8 mouse cellular contexts compared by ENCODE assay signal in genomic region chr1:46022262-46022661, GRCm38 (mm10). TPM values are rescaled to one million over a fixed set of nuclear protein-coding genes. Genes with fewer than 3 reads are reported as not detected.
A peak's percentile ranks its signal among the peaks of the same experiment; 100 is the strongest.
DNase-seq lines count a peak whose midpoint lies in the region; ATAC-seq and TF ChIP-seq lines count a peak whose summit lies in the region.

No protein-coding gene starts in this region.

- no peak for TF ChIP-seq POLR2A in MEL (IDR thresholded peaks at IDR 0.05; ENCODE audit: control insufficient read depth in 1 of 2, insufficient read depth in 1 of 2, low read depth in 1 of 2, low read length in 2 of 2, poor library complexity in 1 of 2)
- no peak for TF ChIP-seq POLR2A in thymus, adult 2 months (IDR thresholded peaks at IDR 0.05; ENCODE audit: control insufficient read depth, extremely low read depth, insufficient read depth, low read length, poor library complexity)

- peak; percentile 57; the same call in 1 of the 2 replicates for ATAC-seq in hindbrain, embryonic 13.5 days (ENCODE audit: low FRiP score)
- ATAC-seq in hindbrain, embryonic 12.5 days (ENCODE audit: low FRiP score): no peak
- ATAC-seq in intestine, postnatal 0 days: no peak

- H3K9me3 ChIP-seq in hindbrain, embryonic 13.5 days: no peaks in the 10 kb centered on the region
- H3K9me3 ChIP-seq in hindbrain, embryonic 12.5 days (replicated peaks): no peaks in the 10 kb centered on the region
- H3K9me3 ChIP-seq in MEL (replicated peaks; ENCODE audit: insufficient read depth, low read length): no peaks in the 10 kb centered on the region
- no peaks in the 10 kb centered on the region for H3K9me3 ChIP-seq in intestine, postnatal 0 days (ENCODE audit: control insufficient read depth)

- no peak overlapping the region for H3K4me2 ChIP-seq in hindbrain, embryonic 13.5 days
- no peak overlapping the region for H3K4me2 ChIP-seq in hindbrain, embryonic 12.5 days (replicated peaks)
- H3K4me2 ChIP-seq in intestine, postnatal 0 days (replicated peaks; ENCODE audit: low read depth): no peak overlapping the region

- no peaks in the 10 kb centered on the region for H3K4me1 ChIP-seq in hindbrain, embryonic 13.5 days (replicated peaks)
- H3K4me1 ChIP-seq in hindbrain, embryonic 12.5 days: no peaks in the 10 kb centered on the region
- H3K4me1 ChIP-seq in MEL (ENCODE audit: control insufficient read depth in 1 of 2, insufficient read depth in 2 of 2, low read length in 2 of 2): peaks cover 0 to 2% of the 10 kb centered on the region in 2 experiments; a peak in 1 of 4 replicates
- H3K4me1 ChIP-seq in intestine, postnatal 0 days (replicated peaks; ENCODE audit: control insufficient read depth, insufficient read depth, low read length): no peaks in the 10 kb centered on the region
- no peaks in the 10 kb centered on the region for H3K4me1 ChIP-seq in thymus, adult 2 months (replicated peaks; ENCODE audit: control insufficient read depth, insufficient read depth, low read length)

- H3K79me2 ChIP-seq in MEL (ENCODE audit: control insufficient read depth, insufficient read depth, low read length, poor library complexity): no peaks in the 10 kb centered on the region

- TF ChIP-seq CTCF in MEL (IDR thresholded peaks at IDR 0.05 in 2 of 3, conservative IDR thresholded peaks at IDR 0.05 in 1 of 3; ENCODE audit: control insufficient read depth in 1 of 3, insufficient read depth in 1 of 3, low read depth in 2 of 3, low read length in 3 of 3, poor library complexity in 1 of 3, severe bottlenecking in 1 of 3): peak in 2 of 3 experiments; percentile 39 to 82; a peak in 4 of 6 replicates
- peak; percentile 82 for TF ChIP-seq CTCF in intestine, postnatal 0 days (IDR thresholded peaks at IDR 0.05; ENCODE audit: low read depth)
- TF ChIP-seq CTCF in thymus, adult 2 months (IDR thresholded peaks at IDR 0.05; ENCODE audit: borderline replicate concordance, control insufficient read depth, extremely low read depth, insufficient read depth, low read length, poor library complexity): no peak

- H3K4me3 ChIP-seq in hindbrain, embryonic 13.5 days: no peak overlapping the region
- no peak overlapping the region for H3K4me3 ChIP-seq in hindbrain, embryonic 12.5 days
- H3K4me3 ChIP-seq in MEL (ENCODE audit: control insufficient read depth in 1 of 2, insufficient read depth in 1 of 2, low read depth in 2 of 2, low read length in 2 of 2): no peak overlapping the region
- H3K4me3 ChIP-seq in intestine, postnatal 0 days (ENCODE audit: low read depth, low read length): no peak overlapping the region
- H3K4me3 ChIP-seq in thymus, adult 2 months (ENCODE audit: control insufficient read depth, insufficient read depth, low read length): no peak overlapping the region

- H3K27me3 ChIP-seq in hindbrain, embryonic 13.5 days: no peaks in the 10 kb centered on the region
- H3K27me3 ChIP-seq in hindbrain, embryonic 12.5 days: no peaks in the 10 kb centered on the region
- H3K27me3 ChIP-seq in MEL (ENCODE audit: control insufficient read depth in 1 of 2, insufficient read depth in 2 of 2, low read length in 2 of 2): no peaks in the 10 kb centered on the region
- no peaks in the 10 kb centered on the region for H3K27me3 ChIP-seq in intestine, postnatal 0 days (replicated peaks; ENCODE audit: control insufficient read depth, insufficient read depth, low read length)
- H3K27me3 ChIP-seq in thymus, adult 2 months (ENCODE audit: control insufficient read depth, insufficient read depth, low read length): no peaks in the 10 kb centered on the region

- TF ChIP-seq RAD21 in MEL (IDR thresholded peaks at IDR 0.05; ENCODE audit: low read depth, low read length): peak; percentile 91

- H3K36me3 ChIP-seq in hindbrain, embryonic 13.5 days: no peaks in the 10 kb centered on the region
- H3K36me3 ChIP-seq in hindbrain, embryonic 12.5 days: no peaks in the 10 kb centered on the region
- H3K36me3 ChIP-seq in MEL (ENCODE audit: control insufficient read depth in 1 of 2, insufficient read depth in 2 of 2, low read length in 2 of 2): peaks cover 0 to 5% of the 10 kb centered on the region in 2 experiments; a peak in 2 of 4 replicates
- no peaks in the 10 kb centered on the region for H3K36me3 ChIP-seq in intestine, postnatal 0 days (ENCODE audit: control insufficient read depth, insufficient read depth)
- H3K36me3 ChIP-seq in thymus, adult 2 months (ENCODE audit: control insufficient read depth, insufficient read depth, low read length): no peaks in the 10 kb centered on the region

- no peak overlapping the region for H3K27ac ChIP-seq in hindbrain, embryonic 13.5 days
- no peak overlapping the region for H3K27ac ChIP-seq in hindbrain, embryonic 12.5 days
- H3K27ac ChIP-seq in MEL (ENCODE audit: control insufficient read depth, low read depth, low read length): no peak overlapping the region
- H3K27ac ChIP-seq in intestine, postnatal 0 days (ENCODE audit: low read depth, low read length): no peak overlapping the region
- H3K27ac ChIP-seq in thymus, adult 2 months (ENCODE audit: control insufficient read depth, insufficient read depth, low read length): no peak overlapping the region

- peak; percentile 72 for DNase-seq in MEL (ENCODE audit: low read depth, low spot score)
- DNase-seq in cerebellum, postnatal 10 days: peak; percentile 50 to 58
- peak; percentile 39 for DNase-seq in lung, postnatal 14 days
- DNase-seq in thymus, adult 2 months: no peak
- DNase-seq in spleen, adult 12 weeks (ENCODE audit: low spot score): no peak

- TF ChIP-seq EP300 in MEL (IDR thresholded peaks at IDR 0.05; ENCODE audit: low read depth in 1 of 2, low read length in 2 of 2): no peak

- H3K9ac ChIP-seq in hindbrain, embryonic 13.5 days: no peak overlapping the region
- H3K9ac ChIP-seq in hindbrain, embryonic 12.5 days: no peak overlapping the region
- no peak overlapping the region for H3K9ac ChIP-seq in MEL (ENCODE audit: control insufficient read depth, low read depth, low read length, poor library complexity, severe bottlenecking)
- H3K9ac ChIP-seq in intestine, postnatal 0 days (ENCODE audit: low read depth, low read length): no peak overlapping the region

- WGBS in hindbrain, embryonic 13.5 days: 38% methylated on average over 2 of the region's 2 CpGs
- WGBS in hindbrain, embryonic 12.5 days: 28% methylated on average over 2 of the region's 2 CpGs
- WGBS in intestine, postnatal 0 days: 12% methylated on average over 2 of the region's 2 CpGs
- WGBS in thymus, adult 2 months: 41% methylated on average over 2 of the region's 2 CpGs

TF ChIP-seq in MEL, 35 proteins besides CTCF, POLR2A, EP300 and RAD21:
- TF ChIP-seq SMC3 (IDR thresholded peaks at IDR 0.05; ENCODE audit: low read depth, low read length) (peak; percentile 89), GABPA (IDR thresholded peaks at IDR 0.05; ENCODE audit: low read depth, low read length) (no peak), ZC3H11A (IDR thresholded peaks at IDR 0.05; ENCODE audit: low read depth, low read length) (peak; percentile 77)
TF ChIP-seq in MEL: peak in this region for 2.

RNA-seq across cellular contexts. Expression of gene Dnah7b, which starts 43.9 kb away (rescaled TPM):
- polyA plus RNA-seq in hindbrain, embryonic 13.5 days (2015; fragmentation: Nextera tagmentation; extraction: Ambion mirVana): 3.0 and 3.2 TPM in 2 replicates
- polyA plus RNA-seq in hindbrain, embryonic 12.5 days (2016; fragmentation: Nextera tagmentation; extraction: Ambion mirVana): 2.3 and 3.8 TPM in 2 replicates
- not detected in 2 replicates for total RNA-seq in MEL (2012; rRNA removed)
- polyA plus RNA-seq in MEL (2012; ENCODE audit: insufficient read depth in 1 of 2, insufficient read length in 2 of 2, low read depth in 1 of 2, low replicate concordance in 2 of 2, missing spikeins in 1 of 2): under 1 TPM in 1 of 2 experiments, not detected in 1; 0.10 TPM
- polyA plus RNA-seq in intestine, postnatal 0 days (2015; fragmentation: Nextera tagmentation; extraction: Ambion mirVana): 0.46 and 0.65 TPM in 2 replicates
- polyA plus RNA-seq in thymus, adult 2 months (2012; rRNA removed): 0.13 and 0.19 TPM in 2 replicates

Comparison
In these comparisons a context has a peak if more than half of its experiments do, and no peak if none do; other contexts are left out.
1. DNase-seq: peak in MEL (single experiment), cerebellum, postnatal 10 days (2 of 2) and lung, postnatal 14 days (single experiment); none in thymus, adult 2 months (single experiment) and spleen, adult 12 weeks (single experiment).